Mouse (Mus musculus) heart, adult 2 months (tissue): Measurements from ENCODE around the gene Plb1.

Experiments
- CTCF ChIP-seq: fragments of 200-600 bp; IDR thresholded peaks from 2 replicates; pipeline ENCODE4 v1.8.1; 2022; ENCODE audit warnings: antibody characterized with exemption, mild to moderate bottlenecking, moderate library complexity
- EP300 ChIP-seq: fragments of 200-500 bp; IDR thresholded peaks from 2 replicates; pipeline ENCODE4 v1.6.1; 2011; ENCODE audit warnings: low read depth, low read length, control low read depth; ENCODE audit not compliant: insufficient read depth

DNA sequence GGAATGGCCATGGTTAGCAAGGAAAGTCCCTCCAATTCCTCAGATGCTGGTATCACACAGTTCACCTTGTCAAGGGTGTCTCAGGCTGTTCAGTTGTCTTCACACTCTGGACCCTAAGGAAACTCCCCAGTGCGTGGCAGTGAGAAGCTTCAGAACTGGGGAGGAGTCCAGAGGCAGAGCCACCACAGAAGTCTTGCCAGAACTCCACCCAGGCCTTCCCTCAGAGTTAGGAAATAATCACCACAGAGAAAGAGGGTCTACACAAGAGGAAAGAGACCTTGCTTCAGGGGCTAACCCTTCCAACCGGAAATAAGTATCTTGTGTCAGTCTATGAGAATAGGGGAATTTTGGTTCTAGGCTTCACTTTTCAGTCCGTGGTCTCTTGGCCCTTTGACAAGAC, 120.3 kb downstream of the Plb1 start:
- TF ChIP-seq EP300 (no peak), CTCF (no peak)
